Mouse (Mus musculus): ENCODE data around the gene Trpv4. TPM values are rescaled to one million over a fixed set of nuclear protein-coding genes. Genes with fewer than 3 reads are reported as not detected.

The Trpv4 gene
- total RNA-seq, 2 experiments from 2014 or later = 2.8 to 3.1 TPM

DNA sequence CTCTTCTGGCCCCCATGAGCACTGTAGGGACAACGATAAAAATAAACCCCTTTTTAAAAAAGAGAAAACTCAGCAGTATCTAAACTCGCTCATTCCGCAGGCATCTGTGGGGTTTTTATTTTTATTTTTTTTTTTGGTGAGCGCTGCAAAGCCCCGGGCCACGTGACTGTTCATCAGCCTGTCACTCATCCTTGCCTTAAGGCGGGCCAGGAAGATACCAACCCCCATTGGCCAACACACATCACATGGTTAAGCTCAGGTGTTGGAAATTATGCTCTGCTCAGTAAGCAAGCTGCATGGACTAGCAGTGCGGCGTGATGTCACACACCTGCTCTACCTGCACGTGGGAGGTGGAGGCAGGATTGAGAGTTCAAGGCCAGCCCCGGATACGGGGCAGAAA lies 40.4 kb downstream of the Trpv4 start:
- no peak for DNase-seq

DNA sequence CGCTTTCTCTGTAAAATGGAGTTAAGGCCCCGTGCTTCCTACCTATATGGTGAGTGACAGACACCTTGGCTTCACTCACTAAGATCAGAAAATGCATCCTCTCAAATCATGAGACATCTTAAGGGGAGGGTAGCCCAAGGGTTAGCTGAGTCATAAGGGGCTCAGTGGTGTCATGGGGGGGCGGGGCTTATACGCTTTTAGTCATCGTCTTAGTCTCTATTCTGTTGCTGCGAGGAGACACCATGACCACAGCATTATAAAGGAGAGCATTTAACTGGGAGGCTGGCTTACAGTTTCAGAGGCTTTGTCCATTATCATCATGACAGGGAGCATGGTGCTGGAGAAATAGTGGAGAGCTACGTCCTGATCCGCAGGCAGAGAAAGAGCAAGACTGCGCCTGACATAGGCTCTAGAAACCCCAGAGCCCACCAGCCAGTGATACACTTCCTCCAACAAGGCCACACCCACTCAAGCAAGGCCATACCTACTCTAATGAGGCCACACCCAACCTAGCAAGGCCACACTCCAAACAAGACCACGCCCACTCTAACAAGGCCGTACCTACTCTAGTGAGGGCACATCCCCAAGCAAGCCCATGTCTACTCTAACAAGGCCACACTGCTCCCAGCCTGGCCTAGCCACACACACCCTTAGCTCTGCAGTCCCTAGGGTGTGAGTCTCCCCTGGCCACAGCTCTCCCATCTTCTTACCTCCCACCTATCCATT lies 41.7 kb downstream of the Trpv4 start:
- no peak for DNase-seq

DNA sequence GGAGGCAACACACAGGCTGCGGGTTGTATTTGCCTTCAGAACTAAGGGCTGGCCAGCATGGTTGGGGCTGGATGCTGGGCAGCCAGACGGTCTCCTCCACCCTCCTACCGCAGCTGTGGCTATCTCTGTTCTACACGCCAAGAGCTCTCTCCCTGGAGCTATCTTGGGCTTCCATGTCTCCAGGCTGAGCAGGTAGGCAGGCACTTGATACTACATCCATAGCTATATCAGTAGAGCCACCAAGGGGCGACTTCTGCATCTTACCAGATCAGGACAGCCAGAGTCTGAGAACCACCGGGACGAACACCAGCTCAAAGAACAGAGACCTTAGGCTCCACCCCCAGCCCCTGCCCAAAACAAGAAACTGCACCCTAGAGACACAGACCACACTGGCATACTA lies 43.4 kb downstream of the Trpv4 start:
- no peak for DNase-seq

DNA sequence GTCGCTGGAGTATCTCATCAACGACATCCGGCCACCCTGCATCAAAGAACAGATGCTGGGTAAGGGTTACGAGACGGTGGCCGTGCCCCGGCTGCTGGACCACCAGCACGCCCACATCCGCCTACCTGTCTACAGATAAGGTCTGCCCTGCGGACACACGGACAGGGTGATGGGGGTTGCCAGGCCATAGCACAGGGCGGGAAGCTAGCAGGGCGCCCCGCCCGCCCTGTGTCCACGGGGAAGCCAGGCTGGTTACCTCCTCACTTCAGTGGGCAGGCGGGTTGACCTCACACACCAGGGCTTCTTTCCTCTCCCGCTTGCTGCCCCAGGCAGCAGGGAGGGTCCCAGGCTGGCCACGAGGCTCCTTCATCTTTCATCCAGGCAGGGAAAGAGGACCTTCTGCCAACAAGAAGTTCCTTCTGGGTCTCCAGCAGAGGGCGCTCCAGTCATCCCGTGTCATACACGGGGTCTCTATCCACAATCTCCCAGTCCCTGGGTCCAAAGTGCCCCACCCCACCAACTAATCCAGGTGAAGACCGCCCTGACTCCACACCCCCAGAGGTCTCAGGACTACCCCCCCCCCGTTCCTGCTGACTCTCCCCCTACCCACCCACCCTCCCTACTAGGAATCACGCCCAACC lies 46.1 kb downstream of the Trpv4 start:
- peak; percentile 56 for DNase-seq

DNA sequence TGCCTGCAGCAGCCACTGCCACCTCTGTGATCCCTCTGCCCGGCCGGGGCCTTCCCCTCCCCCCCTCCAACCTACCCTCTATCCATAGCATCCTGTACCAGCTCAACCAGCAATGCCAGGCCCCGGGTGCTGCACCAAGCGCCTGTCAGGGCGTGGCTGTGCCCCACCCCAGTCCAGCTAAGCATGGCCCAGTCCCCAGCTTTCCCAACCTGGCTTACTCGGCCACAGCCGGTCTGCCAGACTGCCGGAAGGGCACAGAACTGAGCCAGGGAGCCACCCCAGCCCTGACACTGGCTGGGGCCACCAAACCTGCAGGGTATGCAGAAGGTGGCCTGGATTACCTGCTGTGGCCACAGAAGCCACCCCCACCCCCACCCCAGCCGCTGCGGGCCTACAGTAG lies 47.0 kb downstream of the Trpv4 start:
- no peak for DNase-seq

DNA sequence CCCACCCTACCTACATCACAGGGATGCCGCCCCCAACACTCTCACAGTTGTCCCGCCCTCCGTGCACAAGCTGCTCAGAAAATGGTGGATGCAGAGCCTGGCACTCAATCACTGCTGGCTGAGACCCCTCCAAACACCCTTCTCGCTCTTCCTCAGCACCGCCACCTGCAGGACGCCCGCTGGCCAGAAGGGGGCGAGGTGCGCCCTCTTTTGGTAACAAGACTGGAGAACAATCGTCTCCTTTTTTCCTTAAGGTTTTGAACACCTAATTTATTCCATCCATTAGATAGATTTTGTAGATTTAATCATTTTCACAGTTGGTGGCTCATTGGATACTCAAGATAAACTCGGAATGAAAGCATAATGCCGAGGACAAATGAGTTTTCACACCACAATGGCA lies 49.7 kb downstream of the Trpv4 start:
- peak; percentile 88 for DNase-seq

- peak; percentile 85 for DNase-seq
Observed at GRCm38 (mm10) chr5:114607651-114608050, 50.6 kb downstream of the Trpv4 start.

- no peak for DNase-seq
Observed at GRCm38 (mm10) chr5:114605981-114606380, 52.2 kb downstream of the Trpv4 start.

- DNase-seq = peak; percentile 35
Observed at GRCm38 (mm10) chr5:114604781-114605290, 53.4 kb downstream of the Trpv4 start.

DNA sequence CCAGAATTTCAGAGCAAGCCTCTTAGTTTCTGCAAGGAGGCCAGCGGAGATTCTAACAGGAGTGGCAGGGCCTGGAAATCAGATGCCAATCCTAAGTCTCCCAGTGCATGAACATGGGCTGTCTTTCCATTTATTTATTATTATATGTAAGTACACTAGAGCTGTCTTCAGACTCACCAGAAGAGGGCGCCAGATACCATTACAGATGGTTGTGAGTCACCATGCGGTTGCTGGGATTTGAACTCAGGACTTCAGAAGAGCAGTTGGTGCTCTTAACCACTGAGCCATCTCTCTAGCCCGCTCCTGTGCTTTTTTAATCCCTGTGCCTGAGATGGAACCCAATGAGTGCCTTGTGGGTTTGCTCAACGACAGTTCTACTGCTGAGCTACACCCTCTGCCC lies 54.2 kb downstream of the Trpv4 start:
- DNase-seq = no peak

DNA sequence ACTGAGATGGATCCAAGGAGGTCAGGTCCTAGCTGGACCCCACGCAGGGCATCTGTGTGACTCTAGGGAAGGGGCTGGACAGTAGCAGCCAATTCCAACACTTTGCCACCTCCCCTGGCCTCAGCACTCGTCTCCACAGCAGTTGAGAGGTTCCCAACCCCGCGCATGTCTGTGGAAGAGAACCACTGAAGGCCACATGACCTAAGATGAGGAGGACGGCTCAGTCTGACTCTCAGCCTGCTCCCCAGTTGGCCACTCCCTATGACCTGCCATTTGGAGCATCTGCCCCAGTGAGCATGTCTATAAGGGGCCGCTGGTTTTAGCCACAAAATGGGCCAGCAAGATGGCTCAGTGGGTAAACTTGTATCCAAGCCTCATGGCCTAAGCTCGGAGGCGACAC lies 56.2 kb downstream of the Trpv4 start:
- DNase-seq = no peak

GRCm38 (mm10) chr5:114597652-114598051 lies 60.6 kb downstream of the Trpv4 start:
- DNase-seq = no peak

DNA sequence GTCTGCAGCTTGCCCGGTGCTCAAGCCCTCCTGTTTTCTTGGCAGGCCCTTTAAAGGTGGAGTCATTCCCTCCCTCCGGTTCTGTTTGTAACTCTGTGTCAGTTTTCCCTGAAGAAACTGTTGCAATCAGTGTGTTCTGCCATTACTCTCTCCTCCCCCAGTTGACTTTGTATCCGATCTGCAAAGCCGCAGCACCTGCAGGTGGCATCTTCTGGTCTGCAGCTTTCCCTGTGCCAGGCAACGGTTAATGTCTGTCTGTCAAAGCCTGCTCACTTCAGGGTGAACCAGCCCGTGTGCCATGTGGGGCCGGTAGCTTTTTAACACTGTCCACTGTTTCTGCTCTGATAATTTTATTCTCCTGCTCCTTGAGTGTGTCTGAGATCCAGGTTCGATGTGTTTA lies 61.0 kb downstream of the Trpv4 start:
- no peak for DNase-seq

GRCm38 (mm10) chr5:114596604-114597003 lies 61.6 kb downstream of the Trpv4 start:
- DNase-seq = peak; percentile 53

DNA sequence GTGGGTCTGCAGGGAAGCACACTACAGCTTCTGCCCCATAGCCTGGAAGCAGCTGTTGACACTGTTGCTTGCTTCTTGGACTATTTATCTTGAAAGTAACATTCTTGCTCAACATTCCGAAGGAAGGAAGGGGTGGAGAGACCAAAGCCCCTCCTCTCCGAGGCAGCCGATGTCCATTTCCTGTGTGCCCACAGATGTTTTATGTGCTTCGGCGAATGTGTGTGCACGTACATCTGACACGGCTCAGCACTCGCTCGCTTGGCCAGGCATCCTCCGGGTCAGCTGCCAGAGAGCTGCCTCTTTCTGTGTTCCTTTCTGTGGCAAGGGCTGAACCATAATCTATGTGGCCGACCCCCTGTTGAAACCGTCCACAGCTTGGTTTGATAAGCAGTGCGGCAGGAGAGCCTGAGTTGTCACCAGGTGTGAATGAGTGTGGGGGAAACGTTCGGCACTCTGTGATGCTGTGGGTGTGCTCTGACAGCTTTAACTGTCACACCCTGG lies 63.4 kb downstream of the Trpv4 start:
- DNase-seq = peak; percentile 45

DNA sequence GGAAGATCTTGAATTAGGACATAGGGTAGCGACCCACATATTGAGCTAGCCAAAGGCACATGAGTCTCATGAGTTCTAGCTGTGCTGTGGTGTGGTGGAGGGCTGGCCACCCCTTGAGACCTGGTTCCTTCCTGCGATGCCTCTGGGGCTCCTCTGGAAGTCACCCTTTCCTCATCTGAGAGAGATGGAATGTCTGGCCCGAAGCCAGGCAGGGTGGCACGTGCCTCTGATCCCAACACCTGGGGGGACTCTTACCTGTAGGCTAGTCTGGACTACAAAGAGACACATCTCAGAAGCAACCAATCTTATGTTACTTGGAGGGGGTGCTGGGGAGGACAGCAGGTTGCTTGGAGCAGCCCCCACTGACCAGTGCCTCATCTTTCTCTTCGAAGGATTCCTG lies 64.3 kb downstream of the Trpv4 start:
- no peak for DNase-seq

- no peak for DNase-seq
Observed at GRCm38 (mm10) chr5:114593161-114593821, 64.9 kb downstream of the Trpv4 start.

GRCm38 (mm10) chr5:114592463-114593160 lies 65.6 kb downstream of the Trpv4 start:
- DNase-seq = no peak

GRCm38 (mm10) chr5:114591151-114591561 lies 67.1 kb downstream of the Trpv4 start:
- no peak for DNase-seq

GRCm38 (mm10) chr5:114590043-114590913 lies 67.9 kb downstream of the Trpv4 start:
- DNase-seq = no peak

- DNase-seq = no peak
Observed at GRCm38 (mm10) chr5:114589454-114589853, 68.8 kb downstream of the Trpv4 start.

- no peak for DNase-seq
Observed at GRCm38 (mm10) chr5:114589026-114589425, 69.2 kb downstream of the Trpv4 start.
